Mouse (Mus musculus) layer of hippocampus, postnatal 36 days (tissue): ENCODE results near the gene Gm39115. TPM values are rescaled to one million over a fixed set of nuclear protein-coding genes. Genes with fewer than 3 reads are reported as not detected.
"Not testable (repeated sequence)": the region's sequence is repeated elsewhere in the genome, so short reads cannot be mapped to it uniquely, and the experiment has no call there.

Source experiments
- DNase-seq, 2 experiments: peaks; one replicate each; pipeline ENCODE4 v3.0.0; 2022
- total RNA-seq, 2 experiments: library from RNA; stranded (reverse); gene quantifications; 2 replicates each; pipeline ENCODE4 v1.2.3; 2021

Gm39115 gene
- total RNA-seq = not detected

DNA sequence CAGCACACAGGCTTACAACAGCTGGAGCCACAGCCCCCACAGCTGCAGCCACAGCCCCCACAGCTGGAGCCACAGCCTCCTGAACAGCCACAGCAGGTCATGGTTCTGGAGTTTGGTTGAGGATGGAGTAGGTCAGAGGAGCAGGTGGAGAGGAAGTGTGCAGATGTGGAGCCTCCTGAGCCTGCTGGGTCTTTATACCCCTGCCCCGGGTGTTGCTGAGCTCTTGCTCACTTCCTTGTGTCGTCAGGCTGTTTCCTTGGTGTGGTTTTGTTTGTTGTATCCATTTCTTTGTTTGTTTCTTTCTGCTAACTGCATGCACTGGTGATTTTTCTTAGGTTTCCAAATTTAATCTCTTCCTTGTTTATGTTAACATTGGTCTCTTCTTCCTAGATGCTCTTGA is at the start of gene Gm39115:
Gm39115 (minus strand) TSS at position 101 of the 400 bp plus-strand sequence.
- DNase-seq = not testable (repeated sequence)

- DNase-seq = no peak
Measured at GRCm38 (mm10) chr7:142181021-142181420, 45.2 kb upstream of the Gm39115 start.

DNA sequence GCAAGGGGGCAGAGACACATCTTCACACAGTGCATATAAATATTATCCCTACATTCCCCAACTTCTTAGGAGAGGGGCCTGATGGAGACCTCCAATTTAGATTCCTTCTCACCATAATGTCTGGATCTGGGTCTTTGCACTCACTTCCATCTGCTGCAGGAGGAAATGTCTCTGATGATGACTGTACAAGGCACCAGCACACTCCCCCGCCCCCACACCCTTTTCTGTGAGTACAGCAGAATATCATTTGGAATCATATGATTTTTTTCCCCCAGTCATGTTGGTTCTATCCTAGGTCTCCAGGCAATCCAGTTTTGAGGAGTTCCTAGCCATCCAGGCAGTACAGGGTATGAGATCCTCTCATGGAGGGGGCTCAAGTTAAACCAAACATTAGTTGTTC is 42.9 kb upstream of the Gm39115 start:
- DNase-seq = peak in 1 of 2 experiments; percentile 9

DNA sequence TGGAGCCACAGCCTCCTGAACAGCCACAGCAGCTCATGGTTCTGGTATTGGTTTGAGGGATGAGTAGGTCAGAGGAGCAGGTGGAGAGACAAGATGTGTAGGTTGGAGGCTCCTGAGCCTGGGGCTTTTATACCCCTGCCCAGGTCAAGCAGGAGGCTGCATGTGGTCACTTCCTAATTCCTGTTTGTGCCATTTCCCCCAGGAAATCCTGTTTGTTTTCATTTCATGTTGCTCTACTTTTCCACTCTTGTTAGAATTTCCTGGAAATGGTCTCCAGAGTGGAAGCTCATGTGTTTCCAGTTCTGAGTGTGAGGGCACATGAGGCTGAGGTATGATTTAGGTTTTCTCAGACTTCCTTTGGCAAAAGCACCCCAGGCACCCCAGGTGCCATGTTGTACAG is 40.1 kb upstream of the Gm39115 start, which contains the start of gene Krtap5-2:
Krtap5-2 (minus strand) TSS at position 101 of the 400 bp plus-strand sequence.
- not testable (repeated sequence) for DNase-seq

DNA sequence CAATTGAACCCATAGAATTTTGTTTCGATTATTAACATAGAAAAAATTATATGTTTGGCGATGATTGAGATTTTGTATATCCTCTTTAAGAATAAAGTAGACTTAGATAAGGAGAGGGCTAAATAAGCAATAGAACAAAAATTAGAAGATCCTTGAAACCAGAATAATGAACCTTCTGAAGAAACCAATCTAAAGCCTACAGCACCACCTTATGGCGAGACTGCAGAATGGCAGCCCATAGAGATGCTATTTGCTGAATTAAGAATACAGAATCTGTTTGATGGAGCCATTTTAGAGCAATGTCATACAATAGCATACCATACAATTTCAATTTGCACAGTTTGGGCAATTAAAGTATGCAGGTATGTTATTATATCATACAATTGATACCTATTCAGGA is 34.0 kb upstream of the Gm39115 start:
- DNase-seq = no peak

DNA sequence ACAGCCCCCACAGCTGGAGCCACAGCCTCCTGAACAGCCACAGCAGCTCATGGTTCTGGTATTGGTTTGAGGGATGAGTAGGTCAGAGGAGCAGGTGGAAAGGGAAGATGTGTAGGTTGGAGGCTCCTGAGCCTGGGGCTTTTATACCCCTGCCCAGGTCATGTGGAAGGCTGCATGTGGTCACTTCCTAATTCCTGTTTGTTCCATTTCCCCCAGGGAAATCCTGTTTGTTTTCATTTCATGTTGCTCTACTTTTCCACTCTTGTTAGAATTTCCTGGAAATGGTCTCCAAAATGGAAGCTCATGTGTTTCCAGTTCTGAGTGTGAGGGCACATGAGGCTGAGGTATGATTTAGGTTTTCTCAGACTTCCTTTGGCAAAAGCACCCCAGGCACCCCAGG is 29.8 kb upstream of the Gm39115 start, which contains the start of gene Gm4553:
Gm4553 (minus strand) TSS at position 101 of the 400 bp plus-strand sequence.
- DNase-seq = not testable (repeated sequence)

GRCm38 (mm10) chr7:142159366-142159765 is 23.5 kb upstream of the Gm39115 start:
- DNase-seq = no peak

- DNase-seq = not testable (repeated sequence)
Measured at GRCm38 (mm10) chr7:142157013-142157412, 21.2 kb upstream of the Gm39115 start, which contains the start of gene Gm29735. Gene Gm29735, minus strand, starts transcription at chr7:142157113.

- no peak for DNase-seq
Measured at GRCm38 (mm10) chr7:142155308-142155707, 19.5 kb upstream of the Gm39115 start.

DNA sequence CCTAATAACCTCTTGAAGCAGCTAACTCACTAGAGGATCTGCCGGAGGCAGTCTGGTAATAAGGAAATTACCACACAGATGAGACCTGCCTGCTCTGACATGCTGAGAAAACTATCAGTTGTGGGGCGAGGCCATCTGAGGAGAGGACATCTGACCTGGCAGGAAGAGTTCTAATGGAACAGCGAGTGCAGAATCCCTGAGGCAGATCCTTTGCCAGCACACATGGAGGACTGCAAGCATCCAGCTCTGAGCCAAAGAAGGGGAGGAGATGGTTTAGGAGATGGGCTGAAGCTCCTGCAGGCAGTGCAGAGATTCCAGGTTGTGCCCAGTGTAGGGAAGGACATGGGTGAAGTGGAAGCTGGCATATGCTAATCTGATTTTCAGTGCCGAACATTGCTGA is 16.4 kb upstream of the Gm39115 start:
- DNase-seq = no peak

GRCm38 (mm10) chr7:142148633-142149032 is 12.8 kb upstream of the Gm39115 start:
- DNase-seq = no peak

GRCm38 (mm10) chr7:142146033-142146432 is 10.2 kb upstream of the Gm39115 start:
- DNase-seq = peak in 1 of 2 experiments; percentile 19

GRCm38 (mm10) chr7:142145413-142145940 is 9.6 kb upstream of the Gm39115 start:
- no peak for DNase-seq

- no peak for DNase-seq
Measured at GRCm38 (mm10) chr7:142144507-142144906, 8.7 kb upstream of the Gm39115 start, which contains the start of gene Gm45337. Gene Gm45337, minus strand, starts transcription at chr7:142144607.

- DNase-seq = not testable (repeated sequence)
Measured at GRCm38 (mm10) chr7:142143506-142144010, 7.7 kb upstream of the Gm39115 start.

DNA sequence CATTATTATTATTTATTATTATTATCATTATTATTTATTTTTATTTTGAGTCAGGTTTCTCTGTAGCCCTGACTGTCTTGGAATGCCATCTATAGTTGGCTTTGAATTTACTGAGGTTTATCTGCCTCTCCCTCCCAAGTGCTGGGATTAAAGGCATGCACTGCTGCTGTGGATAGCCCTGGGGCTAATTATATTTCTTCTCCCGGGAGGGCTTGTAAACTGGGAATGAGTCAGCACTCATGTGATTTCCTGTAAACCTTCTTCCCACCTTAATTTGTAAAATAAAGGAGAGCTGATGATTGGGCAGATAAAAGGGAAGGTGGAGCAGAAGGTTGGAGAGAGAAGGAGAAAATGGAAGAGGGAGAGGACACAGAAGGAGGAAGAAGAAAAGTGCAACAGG is 4.9 kb upstream of the Gm39115 start:
- no peak for DNase-seq

GRCm38 (mm10) chr7:142134206-142134995 is 1.4 kb downstream of the Gm39115 start:
- no peak for DNase-seq

DNA sequence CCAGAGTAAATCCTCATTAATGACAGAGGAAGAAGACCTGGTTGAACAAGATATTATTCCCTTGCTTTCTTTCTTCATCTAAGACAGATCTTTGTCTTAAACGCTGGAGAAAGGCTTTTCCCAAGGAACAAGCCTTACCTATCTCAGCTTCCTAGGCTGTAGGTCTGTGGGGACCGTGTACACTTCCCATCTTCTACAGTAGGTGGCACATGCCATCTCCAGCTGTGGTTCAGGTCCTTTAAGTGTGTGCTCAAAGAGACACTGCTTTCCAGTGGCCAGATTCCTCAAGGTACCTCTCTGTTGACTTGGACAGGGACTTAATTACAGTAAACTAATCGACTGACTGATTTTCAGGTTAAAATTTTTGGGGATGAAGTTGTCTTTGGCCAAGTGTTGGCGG is 7.0 kb downstream of the Gm39115 start:
- no peak for DNase-seq

GRCm38 (mm10) chr7:142120629-142121028 is 15.2 kb downstream of the Gm39115 start, which contains the start of gene Gm45618:
Gene Gm45618, minus strand, starts transcription at chr7:142120729.
- DNase-seq = not testable (repeated sequence)

DNA sequence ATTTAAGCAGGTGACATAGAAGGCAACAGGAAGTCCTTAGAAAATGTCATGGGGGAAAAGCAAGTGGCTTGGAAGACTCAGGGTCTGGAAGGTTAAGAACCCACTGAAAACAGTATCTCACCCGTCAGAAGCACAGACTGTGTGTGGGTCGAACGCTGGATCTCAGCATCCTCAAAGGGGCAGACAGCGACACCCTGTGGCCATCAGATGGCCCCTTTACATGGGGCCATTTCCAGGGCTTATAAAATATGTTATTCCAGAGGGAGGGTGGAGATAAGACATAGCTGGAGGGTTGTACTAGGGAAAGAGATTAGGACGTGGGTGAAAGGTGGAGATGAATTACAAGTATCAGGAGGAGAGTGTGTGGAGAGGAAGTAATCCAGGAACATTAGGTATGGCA is 16.2 kb downstream of the Gm39115 start:
- no peak for DNase-seq

DNA sequence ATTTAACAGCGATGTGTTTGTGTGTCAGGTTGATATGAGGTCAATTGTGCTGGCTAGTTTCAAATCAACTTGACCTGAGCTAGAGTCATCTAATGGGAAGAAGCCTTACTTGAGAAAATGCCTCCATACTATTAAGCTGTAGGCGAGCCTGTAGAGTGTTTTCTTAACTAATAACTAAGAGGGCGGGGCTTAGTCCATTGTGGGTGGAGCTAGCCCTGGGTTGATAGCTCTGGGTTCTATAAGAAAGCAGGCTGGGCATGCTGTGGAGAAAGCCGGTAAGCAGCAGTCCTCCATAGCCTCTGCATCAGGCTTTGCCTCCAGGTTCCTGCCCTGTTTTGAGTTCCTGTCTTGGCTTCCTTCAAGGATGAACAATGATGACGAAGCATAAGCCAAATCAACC is 31.1 kb downstream of the Gm39115 start:
- no peak for DNase-seq

GRCm38 (mm10) chr7:142097776-142098175 is 38.1 kb downstream of the Gm39115 start:
- peak; percentile 69 to 77 for DNase-seq

- no peak for DNase-seq
Measured at GRCm38 (mm10) chr7:142096701-142097100, 39.1 kb downstream of the Gm39115 start.
